7 mouse cellular contexts compared by ENCODE assay signal in genomic region chr12:90737932-90738331, GRCm38 (mm10). TPM values are rescaled to one million over a fixed set of nuclear protein-coding genes. Genes with fewer than 3 reads are reported as not detected.
A peak's percentile ranks its signal among the peaks of the same experiment; 100 is the strongest.
DNase-seq lines count a peak whose midpoint lies in the region; ATAC-seq and TF ChIP-seq lines count a peak whose summit lies in the region.

No protein-coding gene starts in this region.

- H3K27me3 ChIP-seq in lung, embryonic 14.5 days (ENCODE audit: insufficient read depth, low read length) = no peaks in the 10 kb centered on the region
- no peaks in the 10 kb centered on the region for H3K27me3 ChIP-seq in splenic B cell, adult 2 months (ENCODE audit: control insufficient read depth, insufficient read depth, low read length, poor library complexity, severe bottlenecking)

- no peaks in the 10 kb centered on the region for H3K9me3 ChIP-seq in lung, embryonic 14.5 days (ENCODE audit: low read depth, low read length)

- 70% methylated on average over 13 of the region's 13 CpGs for WGBS in lung, embryonic 14.5 days

- no peaks in the 10 kb centered on the region for H3K36me3 ChIP-seq in lung, embryonic 14.5 days (ENCODE audit: insufficient read depth)
- no peaks in the 10 kb centered on the region for H3K36me3 ChIP-seq in splenic B cell, adult 2 months (ENCODE audit: control insufficient read depth, insufficient read depth, low read length, poor library complexity, severe bottlenecking)

- no peaks in the 10 kb centered on the region for H3K4me1 ChIP-seq in lung, embryonic 14.5 days (ENCODE audit: insufficient read depth)

- H3K4me3 ChIP-seq in lung, embryonic 14.5 days (ENCODE audit: low read depth, low read length) = peak overlapping the region; percentile 21; the same call in 1 of the 2 replicates

- intact Hi-C loops in heart, postnatal 25 days (cut with DNase I) = no loop called here

- no peak for DNase-seq in lung, embryonic 14.5 days
- no peak for DNase-seq in lung, postnatal 36 days
- DNase-seq in Muller cell, postnatal 12 days (ENCODE audit: inconsistent ontology term) = peak; percentile 43
- peak; percentile 56 to 62 for DNase-seq in cerebellum, adult 18-20 months
- peak; percentile 1 for DNase-seq in heart, postnatal 25 days (ENCODE audit: low spot score)
- peak; percentile 3 for DNase-seq in splenic B cell, adult 2 months (ENCODE audit: low read depth, low spot score)
- no peak for DNase-seq in adrenal gland, postnatal 25 days

- H3K9ac ChIP-seq in lung, embryonic 14.5 days = no peak overlapping the region

- peak; percentile 47; the same call in 1 of the 2 replicates for ATAC-seq in lung, embryonic 14.5 days (ENCODE audit: insufficient read depth)

- H3K4me2 ChIP-seq in lung, embryonic 14.5 days = peak overlapping the region; percentile 56

- TF ChIP-seq CTCF in lung, embryonic 14.5 days (IDR thresholded peaks at IDR 0.05; ENCODE audit: low read depth) = no peak

- H3K27ac ChIP-seq in lung, embryonic 14.5 days (ENCODE audit: low read depth) = no peak overlapping the region

RNA-seq across cellular contexts. Expression of gene Dio2, which starts 0.3 kb away (rescaled TPM):
- 0.83 and 0.95 TPM in 2 replicates for polyA plus RNA-seq in lung, embryonic 14.5 days (2014; fragmentation: Nextera tagmentation; extraction: Ambion mirVana)
- 1 to 10 TPM in 1 of 2 experiments, under 1 TPM in 1; 0.87 to 1.2 TPM for total RNA-seq in heart, postnatal 25 days (2021)
- 2.4 and 28.9 TPM in 2 replicates for total RNA-seq in adrenal gland, postnatal 25 days (2021)

Comparison
In these comparisons a context has a peak if more than half of its experiments do, and no peak if none do; other contexts are left out.
1. DNase-seq: peak in Muller cell, postnatal 12 days (single experiment), cerebellum, adult 18-20 months (2 of 2), heart, postnatal 25 days (single experiment) and splenic B cell, adult 2 months (single experiment); none in lung, embryonic 14.5 days (single experiment), lung, postnatal 36 days (single experiment) and adrenal gland, postnatal 25 days (single experiment).